Mouse (Mus musculus): ENCODE measurements around the gene Irf9. TPM values are rescaled to one million over a fixed set of nuclear protein-coding genes. Genes with fewer than 3 reads are reported as not detected.

Gene Irf9
- total and polyA plus RNA-seq, 3 experiments: 9.2 to 12.8 (median 9.6) TPM

DNA sequence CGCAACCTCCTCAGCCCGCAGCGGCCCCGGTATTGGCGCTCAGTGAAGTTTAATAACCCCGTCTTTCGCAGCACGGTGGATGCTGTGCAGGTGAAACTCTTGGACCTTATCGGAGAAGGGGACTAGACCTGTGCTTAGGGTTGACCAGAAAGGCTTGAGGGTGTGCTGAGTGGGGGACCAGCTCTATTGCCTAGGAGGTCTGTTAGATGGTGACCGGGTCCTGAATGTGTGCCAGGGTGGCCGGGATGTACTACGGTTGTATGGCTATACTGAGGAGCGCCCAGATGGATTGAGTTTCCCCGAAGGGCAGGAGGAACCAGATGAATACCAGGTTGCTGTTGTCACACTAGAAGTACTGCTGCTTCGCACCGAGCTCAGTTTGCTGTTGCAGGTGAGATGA, 11.1 kb upstream of the Irf9 start:
- peak overlapping the region; percentile 81 for H3K4me2 ChIP-seq (ENCODE audit: insufficient read depth, low read depth, poor library complexity, severe bottlenecking)
- H3K36me3 ChIP-seq (replicated peaks in 1 of 2; ENCODE audit: control insufficient read depth in 1 of 2, insufficient read depth in 1 of 2, low read length in 1 of 2): peaks cover 47 to 62% of the 10 kb centered on the region in 2 experiments
- in situ Hi-C loops (cut with MboI; ENCODE audit: low pct_ligation_motif_present, low pct_unique_long_range_greater_than_20kb, low sequenced_read_pairs) (no loop called here), dilution Hi-C loops (cut with MboI; ENCODE audit: extremely low pct_ligation_motif_present, extremely low pct_unique_long_range_greater_than_20kb, low sequenced_read_pairs) (no loop called here)
- H3K4me1 ChIP-seq (ENCODE audit: control insufficient read depth in 1 of 2, insufficient read depth in 2 of 2): peaks cover 0 to 38% of the 10 kb centered on the region in 2 experiments; a peak in 3 of 4 replicates
- no peak overlapping the region for H3K27ac ChIP-seq (ENCODE audit: insufficient read depth, low read depth)
- no peak for TF ChIP-seq ZKSCAN1 (IDR thresholded peaks at IDR 0.05; ENCODE audit: borderline replicate concordance, low read depth, low read length)
- no peak for TF ChIP-seq IRF4 (IDR thresholded peaks at IDR 0.05; ENCODE audit: low read depth, low read length)
- TF ChIP-seq ZNF384 (IDR thresholded peaks at IDR 0.05; ENCODE audit: low read depth, low read length): no peak
- TF ChIP-seq ELF1 (IDR thresholded peaks at IDR 0.05; ENCODE audit: low read depth, low read length): no peak
- TF ChIP-seq MAX (IDR thresholded peaks at IDR 0.05; ENCODE audit: low read length): no peak
- TF ChIP-seq USF1 (IDR thresholded peaks at IDR 0.05; ENCODE audit: low read depth, low read length): no peak
- no peak for TF ChIP-seq HCFC1 (IDR thresholded peaks at IDR 0.05; ENCODE audit: low read depth, low read length)
- no peak for TF ChIP-seq E2F4 (IDR thresholded peaks at IDR 0.05; ENCODE audit: insufficient replicate concordance, low read depth, low read length)
- TF ChIP-seq GABPA (IDR thresholded peaks at IDR 0.05; ENCODE audit: insufficient replicate concordance, low read depth, low read length): no peak
- TF ChIP-seq NRF1 (IDR thresholded peaks at IDR 0.05; ENCODE audit: low read depth, low read length): no peak
- peak overlapping the region; percentile 74 for H3K9ac ChIP-seq (ENCODE audit: insufficient read depth, low read depth)
- H3K79me2 ChIP-seq (replicated peaks; ENCODE audit: control insufficient read depth, extremely low read depth, insufficient read depth, poor library complexity, severe bottlenecking): peaks cover 35% of the 10 kb centered on the region
- no peaks in the 10 kb centered on the region for H3K27me3 ChIP-seq (replicated peaks)
- no peak for DNase-seq (ENCODE audit: extremely low read depth)
- H3K4me3 ChIP-seq (replicated peaks in 1 of 3; ENCODE audit: low read depth in 2 of 3, low read length in 2 of 3, poor library complexity in 1 of 3): peak overlapping the region; percentile 79 to 94 (median 91)
- no peaks in the 10 kb centered on the region for H3K9me3 ChIP-seq (replicated peaks; ENCODE audit: low read length)

- no peak for DNase-seq (ENCODE audit: extremely low read depth)
- H3K27ac ChIP-seq (ENCODE audit: insufficient read depth, low read depth): no peak overlapping the region
- H3K27me3 ChIP-seq (replicated peaks): no peaks in the 10 kb centered on the region
- H3K4me1 ChIP-seq (ENCODE audit: control insufficient read depth in 1 of 2, insufficient read depth in 2 of 2): peaks cover 0 to 21% of the 10 kb centered on the region in 2 experiments; a peak in 2 of 4 replicates
- peaks cover 63 to 71% of the 10 kb centered on the region in 2 experiments for H3K36me3 ChIP-seq (replicated peaks in 1 of 2; ENCODE audit: control insufficient read depth in 1 of 2, insufficient read depth in 1 of 2, low read length in 1 of 2)
- in situ Hi-C loops (cut with MboI; ENCODE audit: low pct_ligation_motif_present, low pct_unique_long_range_greater_than_20kb, low sequenced_read_pairs): no loop called here
- H3K4me2 ChIP-seq (ENCODE audit: insufficient read depth, low read depth, poor library complexity, severe bottlenecking): no peak overlapping the region
- no peaks in the 10 kb centered on the region for H3K9me3 ChIP-seq (replicated peaks; ENCODE audit: low read length)
- TF ChIP-seq HCFC1 (IDR thresholded peaks at IDR 0.05; ENCODE audit: low read depth, low read length) (no peak), SIN3A (IDR thresholded peaks at IDR 0.05; ENCODE audit: low read length) (no peak), CTCF (conservative IDR thresholded peaks at IDR 0.05 in 1 of 2, IDR thresholded peaks at IDR 0.05 in 1 of 2; ENCODE audit: low read depth in 2 of 2, low read length in 2 of 2) (no peak), POLR2AphosphoS2 (IDR thresholded peaks at IDR 0.05; ENCODE audit: low read depth, low read length) (no peak), BHLHE40 (IDR thresholded peaks at IDR 0.05; ENCODE audit: low read depth, low read length) (no peak), JUN (IDR thresholded peaks at IDR 0.05; ENCODE audit: insufficient read depth, low read depth, low read length) (no peak), ZKSCAN1 (IDR thresholded peaks at IDR 0.05; ENCODE audit: borderline replicate concordance, low read depth, low read length) (no peak), UBTF (IDR thresholded peaks at IDR 0.05; ENCODE audit: low read depth, low read length) (no peak), SMC3 (IDR thresholded peaks at IDR 0.05; ENCODE audit: low read depth, low read length) (no peak), ZC3H11A (IDR thresholded peaks at IDR 0.05; ENCODE audit: low read depth, low read length) (no peak), MAX (IDR thresholded peaks at IDR 0.05; ENCODE audit: low read length) (no peak), CHD2 (IDR thresholded peaks at IDR 0.05; ENCODE audit: low read length) (no peak), RAD21 (IDR thresholded peaks at IDR 0.05; ENCODE audit: low read depth, low read length) (no peak), ZMIZ1 (IDR thresholded peaks at IDR 0.05; ENCODE audit: low read depth, low read length) (no peak), MAFK (IDR thresholded peaks at IDR 0.05; ENCODE audit: insufficient replicate concordance, low read length) (no peak), TBP (conservative IDR thresholded peaks at IDR 0.05; ENCODE audit: low read depth, low read length) (no peak), NRF1 (IDR thresholded peaks at IDR 0.05; ENCODE audit: low read depth, low read length) (no peak), ELF1 (IDR thresholded peaks at IDR 0.05; ENCODE audit: low read depth, low read length) (no peak)
- dilution Hi-C loops (cut with MboI; ENCODE audit: extremely low pct_ligation_motif_present, extremely low pct_unique_long_range_greater_than_20kb, low sequenced_read_pairs): no loop called here
- no peak overlapping the region for H3K4me3 ChIP-seq (replicated peaks in 1 of 3; ENCODE audit: low read depth in 2 of 3, low read length in 2 of 3, poor library complexity in 1 of 3)
- H3K9ac ChIP-seq (ENCODE audit: insufficient read depth, low read depth): no peak overlapping the region
- H3K79me2 ChIP-seq (replicated peaks; ENCODE audit: control insufficient read depth, extremely low read depth, insufficient read depth, poor library complexity, severe bottlenecking): peaks cover 12% of the 10 kb centered on the region
These were observed 7.2 kb upstream of the Irf9 start for GRCm38 (mm10) chr14:55596036-55596690.

All from CH12.LX (cell line).